Mouse (Mus musculus) cerebellum, postnatal 25 days (tissue): Measurements from ENCODE around the gene Gm10234.

Experiments used
- DNase-seq, 2 experiments: peaks; one replicate each; pipeline ENCODE4 v3.0.0; 2021; ENCODE audit warnings: mixed read lengths in 2 of 2

The Gm10234 gene

GRCm38 (mm10) chr6:95321812-95322211 is at the start of gene Gm10234:
TSS of gene Gm10234 (plus strand) at chr6:95322112.
- no peak for DNase-seq

DNA sequence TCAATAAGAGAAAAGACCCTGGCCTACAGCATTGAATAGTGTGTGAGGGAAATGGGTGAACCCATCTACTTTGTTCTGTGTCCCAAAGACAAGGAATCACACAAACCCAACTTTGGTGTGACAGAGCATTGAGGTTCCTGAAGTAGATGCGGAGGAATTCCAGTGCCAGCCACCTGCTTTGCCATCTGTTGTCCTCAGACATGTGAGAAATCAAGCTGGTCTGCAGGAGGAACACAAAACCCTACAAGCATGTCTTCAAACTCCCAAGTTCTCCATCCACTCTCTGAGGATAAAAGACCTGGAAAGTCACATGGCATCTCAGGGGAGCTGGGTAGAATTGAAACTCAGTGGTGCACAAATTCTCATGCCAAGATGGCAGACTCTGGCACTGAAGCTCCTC is 44.3 kb upstream of the Gm10234 start:
- DNase-seq = peak in 1 of 2 experiments; percentile 4

- no peak for DNase-seq
These were observed 25.9 kb upstream of the Gm10234 start for GRCm38 (mm10) chr6:95296025-95296424.

DNA sequence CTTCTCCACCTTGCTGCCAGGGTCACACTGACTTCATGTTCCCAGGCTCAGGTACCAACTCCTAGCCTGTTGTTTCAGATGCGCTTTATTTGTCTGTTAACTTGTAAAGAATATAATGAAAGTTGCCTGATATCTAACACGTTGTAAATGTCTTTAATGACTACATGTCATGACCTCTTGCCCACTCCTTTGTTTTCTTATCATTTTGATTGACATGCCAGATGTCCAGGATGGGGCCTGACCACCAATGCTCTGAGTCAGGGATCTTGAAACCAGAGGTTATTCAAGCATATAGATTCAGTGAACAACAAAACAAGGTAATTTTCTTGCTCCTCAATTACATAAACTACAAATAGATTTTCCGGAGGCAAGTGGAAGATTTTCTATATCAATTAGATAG is 23.5 kb upstream of the Gm10234 start:
- no peak for DNase-seq

GRCm38 (mm10) chr6:95300658-95301057 is 21.3 kb upstream of the Gm10234 start:
- DNase-seq = no peak

- no peak for DNase-seq
These were observed 9.3 kb downstream of the Gm10234 start for GRCm38 (mm10) chr6:95331191-95331590.

GRCm38 (mm10) chr6:95334781-95335180 is 12.9 kb downstream of the Gm10234 start:
- DNase-seq = no peak

DNA sequence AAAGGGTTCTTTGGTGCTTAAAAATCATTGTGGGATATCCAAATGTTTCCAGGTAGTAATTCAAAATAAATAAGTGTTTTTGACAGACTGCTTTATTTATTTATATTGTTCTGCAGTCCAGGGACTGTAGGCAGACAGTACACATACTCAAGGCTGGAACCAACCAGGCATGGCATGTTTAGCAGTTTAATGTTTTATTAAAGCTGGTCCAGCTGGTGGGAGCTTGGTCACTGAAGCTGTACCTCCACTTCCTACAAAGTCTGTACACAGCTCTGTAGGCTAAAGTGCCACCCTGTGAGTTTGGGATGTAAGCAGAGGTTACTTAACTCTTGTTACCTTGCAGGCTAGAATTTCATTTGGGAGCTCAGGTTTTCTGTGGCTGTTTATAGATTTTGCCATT is 27.5 kb downstream of the Gm10234 start:
- no peak for DNase-seq

DNA sequence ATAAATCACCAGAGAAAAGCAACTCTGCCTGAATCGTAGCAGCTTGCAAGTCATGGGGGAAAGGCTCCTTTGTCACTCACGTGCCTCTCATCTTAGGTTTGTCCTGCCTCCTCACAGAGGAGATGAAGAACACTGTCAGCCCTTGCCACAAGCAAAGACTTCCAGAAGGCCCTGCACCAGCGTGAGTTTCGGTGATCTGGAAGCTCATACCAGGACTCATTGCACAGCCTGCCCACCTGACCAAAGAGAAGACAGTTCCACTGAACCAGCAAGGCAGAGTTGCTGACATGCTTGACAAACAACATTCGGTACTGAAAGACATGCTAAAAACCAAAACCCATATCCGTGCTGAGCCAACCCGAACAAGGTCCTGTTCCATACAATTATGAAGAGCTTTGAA is 31.1 kb downstream of the Gm10234 start:
- no peak for DNase-seq

- DNase-seq = no peak
These were observed 32.0 kb downstream of the Gm10234 start for GRCm38 (mm10) chr6:95353886-95354285.

GRCm38 (mm10) chr6:95360084-95360483 is 38.2 kb downstream of the Gm10234 start:
- DNase-seq = no peak

- DNase-seq = no peak
These were observed 40.8 kb downstream of the Gm10234 start for GRCm38 (mm10) chr6:95362707-95363106.

DNA sequence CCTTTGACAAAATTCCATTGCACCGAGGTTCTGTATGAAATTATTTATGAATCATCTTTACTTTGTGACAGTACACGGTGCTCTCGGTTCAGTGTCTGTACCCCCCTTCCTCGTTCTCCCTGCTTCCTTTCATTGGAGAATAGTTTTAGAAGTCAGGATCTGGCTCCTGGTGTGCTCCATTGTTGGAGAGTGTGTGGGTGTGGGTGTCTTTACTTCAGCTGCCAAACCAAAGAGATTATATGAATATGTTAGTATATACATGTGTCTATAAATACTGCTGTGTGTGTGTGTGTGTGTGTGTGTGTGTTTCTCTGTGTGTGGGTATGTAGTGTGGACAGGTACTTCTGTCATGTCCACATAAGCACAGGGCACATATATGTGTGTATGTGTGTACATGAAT is 49.9 kb downstream of the Gm10234 start:
- DNase-seq = no peak
